Mouse (Mus musculus): ENCODE data around the gene Pde4c. TPM values are rescaled to one million over a fixed set of nuclear protein-coding genes. Genes with fewer than 3 reads are reported as not detected.

Gene Pde4c
- polyA plus RNA-seq, 1 experiment from 2014 or later, result 0.69 TPM

DNA sequence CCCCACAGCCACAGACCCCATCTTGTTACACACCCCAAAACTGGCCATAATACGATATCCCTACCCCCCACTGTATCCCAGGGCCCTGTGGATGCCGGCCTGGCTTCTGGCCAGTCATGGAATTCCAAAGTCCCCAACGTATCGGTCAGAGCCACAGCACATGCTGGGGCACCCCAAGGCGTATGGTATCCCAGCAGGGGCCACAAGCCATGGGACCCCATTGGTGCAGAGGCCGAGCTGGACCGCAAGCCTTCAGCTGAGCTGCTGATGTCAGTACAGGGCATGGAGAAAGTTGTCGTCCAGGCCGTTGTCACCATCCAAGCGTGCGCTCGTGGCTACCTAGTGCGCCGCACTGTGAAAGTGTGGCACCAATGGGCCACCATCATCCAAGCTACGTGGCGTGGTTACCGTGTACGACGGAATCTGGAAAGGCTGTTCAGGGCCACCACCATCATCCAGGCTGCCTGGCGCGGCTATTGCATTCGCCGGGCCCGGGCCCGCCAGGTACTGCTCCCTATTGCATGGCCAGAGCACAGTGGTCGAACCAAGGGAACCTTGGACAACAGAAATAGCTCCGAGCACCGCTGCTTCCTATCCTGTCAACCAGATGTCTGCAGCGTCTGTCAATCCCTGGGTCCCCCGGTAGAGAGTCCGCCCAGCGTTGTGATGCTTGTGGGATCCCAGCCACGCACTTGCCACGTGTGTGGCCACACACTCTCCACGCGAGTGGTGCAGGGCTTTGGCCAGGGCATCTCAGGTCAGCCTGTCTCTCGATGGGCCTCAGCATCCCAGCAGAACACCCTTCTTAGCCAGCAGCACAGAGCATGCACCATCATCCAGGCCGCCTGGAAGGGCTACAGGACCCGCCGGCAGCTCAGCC, 6.8 kb upstream of the Pde4c start:
- Histone ChIP-seq H3K9me3 (no peaks in the 10 kb centered on the region), H3K27ac (no peak overlapping the region)
- 85% methylated on average over 40 of the region's 40 CpGs for WGBS

DNA sequence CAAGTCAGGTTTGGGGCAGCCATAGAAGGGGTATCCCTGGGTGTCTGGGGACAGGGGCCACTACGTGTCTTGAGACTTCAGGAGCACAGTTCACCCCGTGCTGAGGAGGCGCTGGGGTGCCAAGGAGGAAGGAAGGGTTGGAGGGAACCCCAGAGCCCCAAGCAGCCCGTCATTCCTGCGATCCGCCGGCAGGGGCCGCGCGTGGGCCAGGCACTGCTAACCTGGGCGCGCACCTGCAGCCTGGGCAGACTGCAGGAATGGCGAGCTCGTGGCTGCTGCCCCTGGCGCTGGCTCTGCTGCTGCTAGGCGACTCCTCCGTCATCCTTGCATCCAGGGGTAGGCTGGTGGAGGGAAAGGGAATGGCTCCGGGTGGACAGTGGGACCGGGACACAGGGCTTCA, 5.2 kb upstream of the Pde4c start, which contains the start of gene Gm3336:
TSS of gene Gm3336 (plus strand) at position 247 of the 400 bp plus-strand sequence.
- Histone ChIP-seq H3K9me3 (no peaks in the 10 kb centered on the region), H3K4me3 (peak within 1 kb of the TSS; percentile 5; the same call in 1 of the 2 replicates), H3K36me3 (no peaks in the 10 kb centered on the region), H3K27me3 (ENCODE audit: insufficient read depth, poor library complexity, severe bottlenecking) (peaks cover 22% of the 10 kb centered on the region; the same call in 1 of the 2 replicates), H3K4me1 (replicated peaks) (peaks cover 14% of the 10 kb centered on the region), H3K27ac (no peak within 1 kb of the TSS)
- DNase-seq (ENCODE audit: low spot score), result peak; percentile 49
- 5% methylated on average over 19 of the region's 19 CpGs for WGBS

More for the DNA sequence above, 6.8 kb upstream of the Pde4c start:
- Histone ChIP-seq H3K4me1 (replicated peaks) (peaks cover 16% of the 10 kb centered on the region), H3K4me3 (no peak overlapping the region), H3K27me3 (ENCODE audit: insufficient read depth, poor library complexity, severe bottlenecking) (peaks cover 26% of the 10 kb centered on the region; the same call in 1 of the 2 replicates), H3K36me3 (no peaks in the 10 kb centered on the region)
- no peak for DNase-seq (ENCODE audit: low spot score)

DNA sequence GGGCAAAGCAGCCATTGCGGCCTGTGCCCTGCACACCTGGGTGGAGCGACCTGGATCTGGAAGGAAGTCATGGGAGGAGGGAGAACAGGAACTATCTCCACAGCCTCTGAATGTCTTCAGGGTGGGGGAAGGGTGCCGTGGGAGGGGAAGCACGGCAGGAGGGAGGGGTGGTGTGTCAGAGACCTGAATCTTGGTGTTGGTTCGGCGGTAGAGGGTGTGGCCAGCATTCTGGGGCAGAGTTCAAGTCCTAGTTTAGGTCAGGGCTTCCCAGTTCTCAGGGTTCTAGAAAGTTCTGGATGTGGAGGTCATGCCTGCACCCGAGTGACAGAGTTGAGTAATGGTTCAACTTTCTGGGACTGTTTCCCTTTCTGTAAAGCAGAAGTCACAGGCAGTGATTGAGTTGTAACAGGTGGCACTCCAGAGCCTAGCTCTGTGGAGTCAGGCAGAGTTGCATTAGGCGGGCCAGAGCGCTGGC, 3.7 kb upstream of the Pde4c start:
- WGBS, result 75% methylated on average over 9 of the region's 9 CpGs
- Histone ChIP-seq H3K27ac (no peak overlapping the region), H3K9me3 (no peaks in the 10 kb centered on the region), H3K4me1 (replicated peaks) (peaks cover 4% of the 10 kb centered on the region; the same call in 1 of the 2 replicates), H3K27me3 (ENCODE audit: insufficient read depth, poor library complexity, severe bottlenecking) (peaks cover 22% of the 10 kb centered on the region; the same call in 1 of the 2 replicates), H3K4me3 (no peak overlapping the region), H3K36me3 (no peaks in the 10 kb centered on the region)
- DNase-seq (ENCODE audit: low spot score), result no peak

DNA sequence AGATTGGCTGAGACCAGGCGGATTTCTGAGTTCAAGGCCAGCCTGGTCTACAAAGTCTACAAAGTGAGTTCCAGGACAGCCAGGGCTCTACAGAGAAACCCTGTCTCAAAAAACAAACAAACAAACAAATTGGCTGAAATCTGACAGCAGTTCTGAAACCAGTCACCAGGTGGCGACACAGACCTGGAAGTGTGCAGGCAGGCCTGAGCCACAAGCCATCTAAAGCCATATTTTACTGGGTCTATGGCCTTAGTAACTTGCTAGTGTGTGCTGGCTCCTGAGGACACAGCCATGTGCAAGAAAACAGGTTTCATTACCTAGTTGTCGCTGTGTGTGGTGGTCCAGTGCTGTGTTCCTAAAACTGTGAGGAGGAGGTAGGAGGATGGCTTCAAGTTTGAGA, 2.8 kb upstream of the Pde4c start:
- no peaks in the 10 kb centered on the region for H3K9me3 ChIP-seq
- H3K27ac ChIP-seq, result no peak overlapping the region
- peak; percentile 78 for DNase-seq (ENCODE audit: low spot score)
- H3K4me3 ChIP-seq, result no peak overlapping the region
- H3K4me1 ChIP-seq (replicated peaks), result peaks cover 4% of the 10 kb centered on the region; the same call in 1 of the 2 replicates
- 7% methylated on average over 3 of the region's 3 CpGs for WGBS
- H3K36me3 ChIP-seq, result no peaks in the 10 kb centered on the region
- H3K27me3 ChIP-seq (ENCODE audit: insufficient read depth, poor library complexity, severe bottlenecking), result peaks cover 26% of the 10 kb centered on the region; the same call in 1 of the 2 replicates

DNA sequence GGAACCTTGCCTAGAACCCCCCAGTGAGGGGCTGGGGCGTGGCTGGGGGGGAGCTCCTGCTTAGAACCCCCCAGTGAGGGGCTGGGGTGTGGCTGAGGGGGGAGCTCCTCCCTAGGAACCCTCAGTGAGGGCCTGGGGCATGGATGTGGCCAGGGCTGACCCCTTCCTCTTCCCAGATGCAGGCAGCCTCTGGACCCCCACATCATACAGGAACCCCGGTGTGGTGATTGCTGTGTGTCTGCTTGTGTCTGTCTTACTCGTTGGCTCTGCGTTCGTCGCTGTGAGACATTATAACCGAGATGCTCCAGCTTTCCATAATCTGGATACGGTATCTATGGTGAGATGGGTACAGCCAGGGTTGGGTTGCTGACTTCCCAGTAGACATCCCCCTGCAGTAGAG, 1.9 kb upstream of the Pde4c start:
- peaks cover 32% of the 10 kb centered on the region for H3K27me3 ChIP-seq (ENCODE audit: insufficient read depth, poor library complexity, severe bottlenecking)
- WGBS, result 85% methylated on average over 8 of the region's 8 CpGs
- no peak for DNase-seq (ENCODE audit: low spot score)
- no peak overlapping the region for H3K4me3 ChIP-seq
- peaks cover 4% of the 10 kb centered on the region; the same call in 1 of the 2 replicates for H3K4me1 ChIP-seq (replicated peaks)
- no peaks in the 10 kb centered on the region for H3K36me3 ChIP-seq
- no peak overlapping the region for H3K27ac ChIP-seq
- H3K9me3 ChIP-seq, result no peaks in the 10 kb centered on the region

DNA sequence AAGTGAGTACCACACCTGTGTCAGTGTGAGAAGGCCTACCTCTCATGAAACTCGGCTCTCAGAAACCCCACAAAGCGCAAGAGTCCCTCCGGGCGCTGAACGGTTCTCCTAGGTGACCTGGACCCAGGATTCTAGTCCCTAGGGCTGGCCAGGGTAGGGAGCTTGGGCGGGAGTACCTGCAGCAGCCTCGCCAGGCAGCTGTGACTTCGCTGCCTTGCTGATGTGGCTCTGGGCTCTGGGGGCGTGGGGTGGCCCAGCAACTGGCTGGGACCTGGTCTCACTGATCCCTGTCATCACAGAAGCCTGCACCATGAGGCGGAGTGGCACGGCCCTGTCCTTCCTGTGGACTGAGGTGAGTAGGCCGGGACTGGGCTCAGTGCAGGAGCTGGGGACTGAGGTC, 696 bp downstream of the Pde4c start:
- no peak for DNase-seq (ENCODE audit: low spot score)
- Histone ChIP-seq H3K27me3 (ENCODE audit: insufficient read depth, poor library complexity, severe bottlenecking) (peaks cover 44% of the 10 kb centered on the region), H3K4me1 (replicated peaks) (no peaks in the 10 kb centered on the region), H3K9me3 (no peaks in the 10 kb centered on the region), H3K36me3 (no peaks in the 10 kb centered on the region), H3K27ac (no peak overlapping the region), H3K4me3 (no peak overlapping the region)
- 73% methylated on average over 12 of the region's 12 CpGs for WGBS

DNA sequence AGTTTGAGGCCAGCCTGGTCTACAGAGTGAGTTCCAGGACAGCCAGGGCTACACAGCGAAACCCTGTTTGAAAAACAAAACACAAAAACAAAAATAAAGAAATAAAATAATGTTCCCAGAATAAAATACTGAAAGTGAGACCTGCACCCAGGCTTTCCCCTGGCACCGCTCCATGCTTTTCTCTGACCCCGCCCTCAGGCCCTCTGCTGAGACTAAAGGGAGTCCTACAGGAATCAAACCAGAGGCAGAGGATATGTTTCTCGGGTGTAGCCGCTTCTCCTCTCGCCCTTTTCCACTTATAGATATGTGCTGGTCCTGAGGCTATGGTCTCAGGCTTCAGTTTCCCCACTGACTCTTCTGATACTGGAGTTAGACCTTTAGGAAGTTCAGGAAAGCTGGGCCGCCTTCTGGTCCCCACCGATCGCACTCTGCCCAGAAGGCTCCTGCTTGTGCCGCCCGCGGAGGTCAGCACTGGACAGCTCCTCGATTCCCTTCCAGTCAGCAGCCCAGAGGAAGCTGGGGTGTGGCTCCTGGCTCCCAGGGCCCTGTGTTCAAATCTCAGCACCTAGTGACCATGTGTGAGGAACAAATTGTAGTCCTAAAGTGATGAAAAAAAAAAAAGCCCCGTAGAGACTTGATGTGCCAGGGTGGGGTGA, 2.4 kb downstream of the Pde4c start:
- no peaks in the 10 kb centered on the region for H3K36me3 ChIP-seq
- WGBS, result 27% methylated on average over 14 of the region's 14 CpGs
- DNase-seq (ENCODE audit: low spot score), result no peak
- H3K27ac ChIP-seq, result no peak overlapping the region
- H3K4me3 ChIP-seq, result no peak overlapping the region
- peaks cover 11% of the 10 kb centered on the region for H3K4me1 ChIP-seq (replicated peaks)
- peaks cover 54% of the 10 kb centered on the region for H3K27me3 ChIP-seq (ENCODE audit: insufficient read depth, poor library complexity, severe bottlenecking)
- no peaks in the 10 kb centered on the region for H3K9me3 ChIP-seq

DNA sequence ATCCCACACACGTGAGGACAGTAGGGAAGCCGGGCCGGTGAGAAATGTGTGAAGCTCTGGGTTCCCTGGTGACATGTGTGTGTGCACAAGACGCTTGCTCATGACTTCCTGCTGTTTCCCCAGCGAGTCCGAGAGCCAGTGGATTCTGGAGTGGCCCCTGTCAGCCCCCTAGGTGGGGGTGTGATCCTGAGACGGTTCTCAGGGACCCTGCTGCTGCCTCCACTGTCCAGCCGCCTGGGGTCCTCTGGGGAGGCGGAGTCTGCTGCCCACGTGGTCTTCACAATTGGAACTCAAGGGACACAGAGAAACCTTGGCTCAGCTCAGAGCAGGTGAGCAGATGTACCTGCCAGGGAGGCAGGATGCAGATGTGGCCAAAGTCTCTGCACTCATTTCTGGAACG, 3.2 kb downstream of the Pde4c start:
- no peak overlapping the region for H3K27ac ChIP-seq
- H3K27me3 ChIP-seq (ENCODE audit: insufficient read depth, poor library complexity, severe bottlenecking), result peaks cover 62% of the 10 kb centered on the region
- DNase-seq (ENCODE audit: low spot score), result no peak
- peaks cover 11% of the 10 kb centered on the region for H3K4me1 ChIP-seq (replicated peaks)
- WGBS, result 44% methylated on average over 11 of the region's 11 CpGs
- no peak overlapping the region for H3K4me3 ChIP-seq
- no peaks in the 10 kb centered on the region for H3K9me3 ChIP-seq
- no peaks in the 10 kb centered on the region for H3K36me3 ChIP-seq

DNA sequence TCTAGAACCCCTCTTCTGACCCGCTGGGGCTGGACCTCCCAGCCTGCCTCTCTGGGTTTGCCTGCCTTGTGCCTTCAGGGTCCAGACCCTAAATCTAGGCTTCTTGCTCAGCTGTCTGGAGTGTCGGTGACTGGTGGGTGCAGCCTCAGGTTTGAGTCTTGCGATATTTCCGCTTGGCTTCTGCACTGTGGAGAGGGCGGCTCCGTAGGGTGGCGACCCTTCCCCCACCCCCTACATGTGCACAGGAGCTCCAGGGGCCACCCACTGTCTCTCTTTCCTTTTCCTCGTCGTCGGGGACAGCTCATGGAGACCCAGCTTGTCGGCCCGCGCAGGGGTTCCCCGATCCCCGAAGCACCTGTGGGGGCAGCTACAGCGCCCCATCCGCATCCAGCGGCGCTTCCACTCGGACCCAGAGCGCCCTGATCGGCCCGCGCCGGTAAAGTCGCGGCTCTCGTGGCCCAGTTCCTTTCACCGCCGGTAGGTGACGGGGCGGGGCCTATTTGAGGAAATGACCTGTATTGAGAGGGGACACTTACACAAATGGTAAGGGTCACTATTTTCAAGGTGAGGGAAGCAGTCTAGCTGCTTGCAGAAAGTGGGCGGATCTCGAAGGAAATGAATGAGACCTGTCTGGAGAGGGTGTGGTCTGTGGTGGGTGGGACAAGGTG, 6.4 kb downstream of the Pde4c start:
- WGBS, result 3% methylated on average over 34 of the region's 34 CpGs
- Histone ChIP-seq H3K4me1 (replicated peaks) (peaks cover 11% of the 10 kb centered on the region), H3K4me3 (peak overlapping the region; percentile 40), H3K27ac (0 out of 2 replicates have a peak overlapping the region, but pooled peaks have one; percentile 23), H3K27me3 (ENCODE audit: insufficient read depth, poor library complexity, severe bottlenecking) (peaks cover 78% of the 10 kb centered on the region), H3K36me3 (no peaks in the 10 kb centered on the region), H3K9me3 (no peaks in the 10 kb centered on the region)
- no peak for DNase-seq (ENCODE audit: low spot score)

DNA sequence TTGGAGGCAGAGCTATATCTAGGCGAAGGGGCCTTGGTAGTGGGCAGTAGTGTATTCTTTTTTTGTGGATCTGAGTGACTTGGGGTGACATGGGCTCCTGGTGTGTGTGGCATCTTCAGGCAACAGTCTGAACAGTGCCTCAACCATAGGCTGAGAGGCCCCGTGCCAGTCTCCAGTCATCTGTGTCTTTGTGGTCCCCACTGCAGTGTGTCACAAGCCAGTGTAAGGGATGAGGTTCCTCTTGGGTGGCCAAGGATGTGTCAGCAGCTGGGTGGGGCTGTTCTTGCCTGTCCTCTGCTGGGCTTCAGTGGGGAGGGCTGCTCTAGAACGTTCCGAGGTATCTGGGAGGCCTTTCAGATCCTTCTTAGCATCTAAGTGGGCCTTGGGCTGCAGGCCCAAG, 7.4 kb downstream of the Pde4c start:
- Histone ChIP-seq H3K4me1 (replicated peaks) (peaks cover 11% of the 10 kb centered on the region), H3K36me3 (no peaks in the 10 kb centered on the region), H3K4me3 (no peak overlapping the region), H3K27ac (no peak overlapping the region), H3K9me3 (no peaks in the 10 kb centered on the region), H3K27me3 (ENCODE audit: insufficient read depth, poor library complexity, severe bottlenecking) (peaks cover 72% of the 10 kb centered on the region)
- 87% methylated on average over 4 of the region's 4 CpGs for WGBS
- DNase-seq (ENCODE audit: low spot score), result no peak

DNA sequence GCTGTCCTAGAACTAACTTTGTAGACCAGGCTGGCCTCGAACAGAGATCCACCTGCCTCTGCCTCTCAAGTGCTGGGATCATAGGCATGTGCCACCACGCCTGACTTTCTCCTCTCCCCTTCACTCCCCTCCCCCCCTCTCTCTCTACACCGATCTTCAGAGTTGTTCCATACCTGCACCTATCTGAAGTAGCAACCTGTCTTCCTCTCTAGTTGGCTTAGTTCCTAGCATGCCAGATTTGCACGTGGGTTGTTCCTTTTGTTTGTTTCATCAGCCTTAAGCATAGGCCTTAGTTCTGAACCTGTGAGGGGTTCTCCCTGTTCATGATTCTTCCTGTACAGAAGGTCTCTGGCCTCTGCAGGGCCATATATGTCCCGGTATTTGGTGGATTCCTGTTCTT, 14.2 kb downstream of the Pde4c start:
- Histone ChIP-seq H3K27me3 (ENCODE audit: insufficient read depth, poor library complexity, severe bottlenecking) (peaks cover 42% of the 10 kb centered on the region), H3K4me3 (no peak overlapping the region), H3K4me1 (replicated peaks) (peaks cover 5% of the 10 kb centered on the region), H3K27ac (no peak overlapping the region), H3K36me3 (no peaks in the 10 kb centered on the region), H3K9me3 (no peaks in the 10 kb centered on the region)
- 64% methylated on average over 5 of the region's 5 CpGs for WGBS
- DNase-seq (ENCODE audit: low spot score), result no peak

DNA sequence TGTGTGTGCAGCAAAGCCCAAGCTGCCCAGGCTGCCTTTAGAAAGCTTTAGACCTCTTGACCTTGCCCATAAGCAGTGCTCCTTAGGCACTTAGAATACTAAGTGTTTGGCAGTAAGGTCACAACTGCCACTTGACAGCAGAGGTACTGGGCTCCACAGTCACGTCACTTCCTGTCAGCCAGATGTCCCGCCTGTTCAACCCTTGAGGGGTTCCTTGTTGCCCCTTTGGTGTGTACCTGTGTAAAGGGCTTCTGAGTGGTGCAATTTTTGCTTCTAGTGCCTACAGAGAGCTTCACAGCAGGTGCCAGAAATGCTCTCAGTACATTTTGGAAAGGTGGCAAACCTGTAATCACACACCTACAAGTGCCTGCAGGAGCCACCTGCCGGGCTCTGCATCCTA, 14.7 kb downstream of the Pde4c start:
- no peak for DNase-seq (ENCODE audit: low spot score)
- H3K9me3 ChIP-seq, result no peaks in the 10 kb centered on the region
- no peaks in the 10 kb centered on the region for H3K36me3 ChIP-seq
- H3K27me3 ChIP-seq (ENCODE audit: insufficient read depth, poor library complexity, severe bottlenecking), result peaks cover 43% of the 10 kb centered on the region
- H3K4me3 ChIP-seq, result no peak overlapping the region
- no peak overlapping the region for H3K27ac ChIP-seq
- H3K4me1 ChIP-seq (replicated peaks), result peaks cover 10% of the 10 kb centered on the region
- 70% methylated on average over 3 of the region's 3 CpGs for WGBS

All from hindbrain, embryonic 10.5 days (tissue).